Mouse (Mus musculus): Measurements from ENCODE around the gene Ppia. TPM values are rescaled to one million over a fixed set of nuclear protein-coding genes. Genes with fewer than 3 reads are reported as not detected.

The Ppia gene
- polyA plus RNA-seq (2012; rRNA removed; ENCODE audit: low replicate concordance) = 473 and 983 TPM in 2 replicates

GRCm38 (mm10) chr11:6414751-6415550 lies at the start of gene Ppia:
Ppia (plus strand) TSS chr11:6415443.

DNA sequence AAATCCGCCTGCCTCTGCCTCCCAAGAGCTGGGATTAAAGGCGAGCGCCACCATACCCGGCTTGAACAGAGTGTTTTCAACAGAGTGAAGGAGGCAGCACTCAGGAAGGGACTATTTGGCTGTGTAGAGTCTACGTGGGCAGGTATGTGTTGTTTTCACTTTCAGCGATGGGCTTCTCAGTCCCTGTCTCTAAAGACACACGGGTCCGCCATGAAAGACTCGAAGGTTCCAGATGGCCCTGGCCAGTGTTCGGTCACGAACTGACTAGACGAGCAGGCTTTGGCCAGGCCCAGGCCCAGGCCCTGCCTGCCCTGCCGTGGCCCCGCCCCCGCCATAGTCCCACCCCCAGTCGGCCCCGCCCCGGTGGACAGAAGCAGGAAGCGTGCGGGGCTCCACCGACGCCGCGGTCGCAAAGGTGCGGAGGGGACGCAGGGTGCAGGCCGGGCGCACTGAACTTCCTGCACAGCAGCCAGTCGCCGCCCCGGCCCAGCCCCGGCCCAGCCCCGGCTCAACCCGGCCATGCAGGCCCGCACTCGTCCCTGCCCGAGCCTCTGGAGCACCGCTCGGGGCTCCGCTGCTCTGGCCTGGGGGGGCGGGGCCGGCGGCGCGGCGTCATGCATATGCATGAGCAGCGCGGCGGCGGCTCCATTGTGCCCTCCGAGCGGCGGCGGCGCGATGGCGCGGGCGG lies 26.4 kb upstream of the Ppia start, which contains the start of gene Zmiz2:
Gene Zmiz2, plus strand, starts transcription at position 349 of the 688 bp plus-strand sequence.

DNA sequence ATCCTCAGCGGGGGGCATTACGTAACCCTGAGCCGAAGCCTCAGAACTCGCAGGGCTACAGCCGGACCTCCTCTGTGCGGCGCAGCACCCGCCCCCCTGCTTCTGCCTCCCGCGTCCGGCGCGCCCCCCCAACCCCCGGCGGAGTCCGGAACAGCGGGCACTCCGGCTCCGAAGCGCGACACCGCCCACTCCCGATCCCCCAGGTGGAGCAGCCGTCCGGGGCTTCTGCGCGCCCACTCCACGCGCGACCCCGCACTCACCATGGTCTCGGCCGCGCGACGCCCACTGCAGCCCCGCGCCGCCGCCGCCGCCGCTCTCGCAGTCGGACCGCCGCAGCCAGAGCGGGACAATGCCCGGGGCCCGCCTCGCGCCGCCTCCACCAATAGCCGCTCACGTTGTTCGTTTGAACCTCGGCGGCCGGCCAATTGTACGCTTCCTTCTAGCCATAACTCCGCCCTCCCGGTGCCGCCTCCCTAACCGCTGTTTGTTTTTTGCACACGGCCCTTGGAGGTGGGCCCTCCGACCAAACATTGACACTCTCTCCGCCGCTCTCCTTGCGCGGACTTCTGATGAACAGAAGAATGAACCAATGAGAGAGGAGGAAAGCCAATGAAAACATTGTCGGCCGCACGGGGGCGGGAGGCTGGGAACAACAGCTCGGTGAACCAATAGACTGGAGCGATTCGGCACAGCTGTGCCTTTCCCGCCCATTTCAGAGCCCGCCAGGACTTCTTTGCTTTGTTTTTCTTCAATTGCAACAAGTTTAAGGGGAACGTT lies 29.0 kb downstream of the Ppia start, which contains the start of gene H2afv:
Gene H2afv, minus strand, starts transcription at position 367 of the 777 bp plus-strand sequence.

Other genes with a start within 250 kb of the Ppia start
- gene A730071L15Rik, start 215.4 kb upstream of the Ppia start, polyA plus RNA-seq (2012; rRNA removed; ENCODE audit: low replicate concordance) = 0.07 and 0.17 TPM in 2 replicates
- 32.9 and 61.8 TPM in 2 replicates for gene Nudcd3, start 215.0 kb upstream of the Ppia start, polyA plus RNA-seq (2012; rRNA removed; ENCODE audit: low replicate concordance)
- 0.20 and 0.50 TPM in 2 replicates for gene Npc1l1, start 185.3 kb upstream of the Ppia start, polyA plus RNA-seq (2012; rRNA removed; ENCODE audit: low replicate concordance)
- 27.1 and 33.7 TPM in 2 replicates for gene Ddx56, start 147.7 kb upstream of the Ppia start, polyA plus RNA-seq (2012; rRNA removed; ENCODE audit: low replicate concordance)
- 79.1 and 122 TPM in 2 replicates for gene Tmed4, start 140.6 kb upstream of the Ppia start, polyA plus RNA-seq (2012; rRNA removed; ENCODE audit: low replicate concordance)
- 169 and 390 TPM in 2 replicates for gene Ogdh, start 123.8 kb upstream of the Ppia start, polyA plus RNA-seq (2012; rRNA removed; ENCODE audit: low replicate concordance)
- 43.9 and 108 TPM in 2 replicates for gene Zmiz2, start 26.4 kb upstream of the Ppia start, polyA plus RNA-seq (2012; rRNA removed; ENCODE audit: low replicate concordance)
- gene H2afv, start 29.0 kb downstream of the Ppia start, polyA plus RNA-seq (2012; rRNA removed; ENCODE audit: low replicate concordance) = 26.2 and 31.1 TPM in 2 replicates
- 7.5 and 11.6 TPM in 2 replicates for gene Purb, start 60.5 kb downstream of the Ppia start, polyA plus RNA-seq (2012; rRNA removed; ENCODE audit: low replicate concordance)
- 76.2 and 117 TPM in 2 replicates for gene Myo1g, start 105.5 kb downstream of the Ppia start, polyA plus RNA-seq (2012; rRNA removed; ENCODE audit: low replicate concordance)
- 151 and 167 TPM in 2 replicates for gene Ccm2, start 131.4 kb downstream of the Ppia start, polyA plus RNA-seq (2012; rRNA removed; ENCODE audit: low replicate concordance)
- 1.3 and 1.4 TPM in 2 replicates for gene Nacad, start 190.6 kb downstream of the Ppia start, polyA plus RNA-seq (2012; rRNA removed; ENCODE audit: low replicate concordance)
- gene Tbrg4, start 210.6 kb downstream of the Ppia start, polyA plus RNA-seq (2012; rRNA removed; ENCODE audit: low replicate concordance) = 103 and 119 TPM in 2 replicates
- not detected in 2 replicates for gene Wap, start 223.2 kb downstream of the Ppia start, polyA plus RNA-seq (2012; rRNA removed; ENCODE audit: low replicate concordance)
- gene Ramp3, start 243.1 kb downstream of the Ppia start, polyA plus RNA-seq (2012; rRNA removed; ENCODE audit: low replicate concordance) = 2.8 and 4.1 TPM in 2 replicates

All from mammary gland, adult 2 months (tissue).